Mouse (Mus musculus): ENCODE data around the gene Edn2. TPM values are rescaled to one million over a fixed set of nuclear protein-coding genes. Genes with fewer than 3 reads are reported as not detected.

Gene Edn2
- total RNA-seq, 2 experiments from 2014 or later: not detected

- no peak for DNase-seq (ENCODE audit: extremely low spot score in 1 of 2, low spot score in 1 of 2)
Observed at GRCm38 (mm10) chr4:120152648-120153047, 8.4 kb upstream of the Edn2 start.

DNA sequence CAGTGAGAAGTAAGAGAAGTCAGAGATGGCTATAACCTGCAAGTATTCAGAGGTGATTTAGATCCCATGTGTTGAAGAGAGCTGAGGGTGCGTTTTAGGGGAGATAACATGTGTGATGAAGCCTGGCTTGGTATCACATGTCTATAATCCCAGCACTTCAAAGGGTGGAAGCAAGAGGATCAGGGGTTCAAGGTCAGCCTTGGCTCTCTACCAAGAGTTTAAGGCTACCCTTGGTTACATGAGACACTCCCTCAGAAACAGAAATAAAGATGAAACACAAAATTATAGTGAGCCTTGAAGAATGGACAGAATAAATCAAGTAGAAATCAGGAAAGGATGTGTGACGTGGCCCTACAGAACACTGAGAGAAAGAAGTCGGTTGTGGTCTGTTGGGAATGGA is 7.3 kb upstream of the Edn2 start:
- DNase-seq (ENCODE audit: extremely low spot score in 1 of 2, low spot score in 1 of 2): no peak

GRCm38 (mm10) chr4:120158714-120159310 is 2.2 kb upstream of the Edn2 start:
- DNase-seq (ENCODE audit: extremely low spot score in 1 of 2, low spot score in 1 of 2): no peak

- no peak for DNase-seq (ENCODE audit: extremely low spot score in 1 of 2, low spot score in 1 of 2)
Observed at GRCm38 (mm10) chr4:120162586-120162985, 1.6 kb downstream of the Edn2 start.

DNA sequence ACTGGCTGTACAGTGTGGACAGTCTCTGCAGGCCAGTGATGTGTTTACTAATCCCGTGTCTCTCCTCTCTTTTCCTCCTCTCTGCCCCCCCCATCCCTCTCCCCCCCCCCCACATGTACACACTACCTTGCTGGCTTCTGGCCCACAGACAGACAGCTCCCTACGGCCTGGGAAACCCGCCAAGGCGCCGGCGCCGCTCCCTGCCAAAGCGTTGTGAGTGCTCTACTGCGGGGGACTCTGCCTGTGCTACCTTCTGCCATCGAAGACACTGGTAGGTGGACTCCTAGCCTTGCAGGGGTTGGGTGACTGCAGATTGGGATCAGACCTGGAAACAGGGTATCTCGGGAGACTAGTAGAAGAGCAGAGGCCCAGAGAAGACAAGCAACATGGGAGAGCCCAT is 2.2 kb downstream of the Edn2 start:
- DNase-seq (ENCODE audit: extremely low spot score in 1 of 2, low spot score in 1 of 2): peak; percentile 48 to 56

- no peak for DNase-seq (ENCODE audit: extremely low spot score in 1 of 2, low spot score in 1 of 2)
Observed at GRCm38 (mm10) chr4:120164316-120164715, 3.3 kb downstream of the Edn2 start.

- DNase-seq (ENCODE audit: extremely low spot score in 1 of 2, low spot score in 1 of 2): no peak
Observed at GRCm38 (mm10) chr4:120167778-120168177, 6.8 kb downstream of the Edn2 start.

GRCm38 (mm10) chr4:120168346-120168745 is 7.3 kb downstream of the Edn2 start:
- no peak for DNase-seq (ENCODE audit: extremely low spot score in 1 of 2, low spot score in 1 of 2)

DNA sequence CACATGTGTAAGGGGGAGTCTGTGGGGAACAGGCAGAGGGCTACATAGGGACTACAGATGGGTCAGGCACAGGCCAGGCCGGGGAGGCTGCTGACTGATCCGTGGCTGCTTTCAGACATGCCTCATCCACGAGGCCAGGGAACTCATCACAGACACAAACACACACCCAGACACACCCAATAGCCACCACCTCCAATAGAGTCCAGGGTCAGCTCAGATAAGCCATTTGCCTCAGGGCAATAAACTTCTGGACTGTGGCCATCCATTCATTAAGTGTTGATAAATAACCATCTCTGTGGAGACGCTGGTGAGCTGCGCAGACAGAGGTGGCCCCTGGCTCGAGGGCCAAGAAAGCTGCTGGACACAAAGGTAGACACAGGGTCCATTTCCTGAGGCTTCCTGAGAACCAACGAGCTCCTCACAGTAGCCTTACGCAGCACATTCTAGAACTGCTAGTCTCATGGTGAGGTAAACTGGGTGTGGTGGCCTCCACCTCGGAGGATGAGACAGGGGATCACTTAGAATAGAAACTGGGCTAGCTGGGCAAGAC is 9.5 kb downstream of the Edn2 start:
- no peak for DNase-seq (ENCODE audit: extremely low spot score in 1 of 2, low spot score in 1 of 2)

DNA sequence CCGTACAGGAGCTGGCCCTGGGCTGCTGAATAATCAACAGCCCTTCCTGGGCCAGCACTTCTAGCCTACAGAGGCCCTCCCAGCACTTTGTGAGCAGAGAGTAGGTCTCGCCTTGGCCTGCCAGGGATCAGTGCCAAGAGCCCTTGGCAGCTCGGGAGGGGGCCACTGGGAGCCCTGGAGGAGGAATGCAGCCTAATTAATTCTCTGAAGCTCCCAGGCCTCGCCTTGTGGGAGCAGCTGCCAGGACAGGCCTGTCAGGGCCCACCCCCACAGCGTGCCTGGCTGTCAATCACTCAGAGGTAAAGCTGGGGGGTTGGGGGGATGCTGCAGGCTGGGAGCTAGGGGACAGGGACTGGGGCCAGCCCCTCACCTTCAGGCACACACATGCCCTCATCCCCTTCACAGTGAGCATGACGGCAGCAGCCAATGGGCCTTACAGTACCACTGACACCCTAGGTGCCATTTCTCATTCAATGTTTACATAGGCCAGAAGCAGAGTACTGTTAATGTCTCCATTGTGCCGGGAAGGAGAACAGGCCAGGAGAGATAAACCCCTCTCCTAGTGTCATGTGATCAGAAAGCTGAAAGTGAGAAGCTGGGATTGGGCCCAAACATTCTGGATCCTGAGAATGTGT is 11.2 kb downstream of the Edn2 start:
- peak in 1 of 2 experiments; percentile 36 for DNase-seq (ENCODE audit: extremely low spot score in 1 of 2, low spot score in 1 of 2)

DNA sequence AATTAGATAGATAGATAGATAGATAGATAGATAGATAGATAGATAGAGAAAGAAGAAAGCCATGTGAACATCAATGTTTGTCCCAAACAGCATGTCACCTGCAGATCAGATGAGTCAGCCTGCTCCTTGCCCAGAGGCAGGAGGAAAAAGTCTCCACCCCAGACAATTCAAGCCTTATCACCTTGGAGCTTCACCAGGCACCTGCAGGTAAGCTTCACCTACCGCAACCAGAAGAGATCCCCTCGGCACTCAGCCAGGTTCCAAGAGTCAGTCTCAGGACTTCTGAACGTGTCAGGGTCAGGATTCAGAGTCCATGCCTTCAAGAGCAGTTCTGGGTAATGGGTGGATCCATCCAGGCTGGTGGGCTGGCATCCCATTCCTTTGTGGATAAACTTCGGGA is 18.1 kb downstream of the Edn2 start:
- no peak for DNase-seq (ENCODE audit: extremely low spot score in 1 of 2, low spot score in 1 of 2)

GRCm38 (mm10) chr4:120180535-120180934 is 19.5 kb downstream of the Edn2 start:
- DNase-seq (ENCODE audit: extremely low spot score in 1 of 2, low spot score in 1 of 2): no peak

- no peak for DNase-seq (ENCODE audit: extremely low spot score in 1 of 2, low spot score in 1 of 2)
Observed at GRCm38 (mm10) chr4:120184374-120184991, 23.5 kb downstream of the Edn2 start.

DNA sequence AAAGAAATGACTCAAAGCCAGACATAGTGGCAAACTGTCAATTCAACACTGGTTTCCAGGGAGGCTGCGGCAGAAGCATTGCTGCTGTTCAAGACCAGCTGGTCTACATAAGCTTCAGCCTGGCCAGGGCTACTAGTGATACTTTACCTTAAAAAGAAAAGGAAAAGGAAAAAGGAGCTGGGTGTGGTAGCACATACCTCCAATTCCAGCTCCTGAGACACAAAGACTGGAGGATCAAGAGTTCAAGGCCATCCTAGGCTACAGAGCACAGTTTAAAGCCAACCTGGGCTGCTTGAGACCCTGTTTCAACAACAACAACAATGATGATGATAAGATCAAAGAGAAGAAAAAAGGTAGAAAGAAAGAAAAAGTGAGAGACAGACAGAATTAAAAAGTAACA is 25.4 kb downstream of the Edn2 start:
- no peak for DNase-seq (ENCODE audit: extremely low spot score in 1 of 2, low spot score in 1 of 2)

DNA sequence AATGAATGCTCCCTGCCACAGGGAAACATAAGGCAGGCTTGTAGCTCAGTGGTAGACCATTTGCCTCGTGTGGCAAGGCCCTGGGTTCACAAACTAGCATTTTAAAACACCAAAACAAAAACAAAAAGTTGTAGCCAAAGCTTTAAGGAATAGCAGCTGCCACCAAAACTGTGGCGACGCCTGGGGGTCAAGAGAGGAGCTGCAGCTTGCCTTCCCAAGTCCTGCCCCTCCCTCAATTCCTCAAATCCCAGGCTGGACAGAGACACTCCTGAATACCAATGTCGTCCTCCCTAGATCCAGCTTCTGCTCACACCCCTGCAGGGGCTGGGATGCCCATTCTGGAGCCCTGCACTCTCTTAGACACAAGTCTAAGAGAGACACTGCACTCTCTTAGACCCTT is 25.9 kb downstream of the Edn2 start:
- DNase-seq (ENCODE audit: extremely low spot score in 1 of 2, low spot score in 1 of 2): no peak

DNA sequence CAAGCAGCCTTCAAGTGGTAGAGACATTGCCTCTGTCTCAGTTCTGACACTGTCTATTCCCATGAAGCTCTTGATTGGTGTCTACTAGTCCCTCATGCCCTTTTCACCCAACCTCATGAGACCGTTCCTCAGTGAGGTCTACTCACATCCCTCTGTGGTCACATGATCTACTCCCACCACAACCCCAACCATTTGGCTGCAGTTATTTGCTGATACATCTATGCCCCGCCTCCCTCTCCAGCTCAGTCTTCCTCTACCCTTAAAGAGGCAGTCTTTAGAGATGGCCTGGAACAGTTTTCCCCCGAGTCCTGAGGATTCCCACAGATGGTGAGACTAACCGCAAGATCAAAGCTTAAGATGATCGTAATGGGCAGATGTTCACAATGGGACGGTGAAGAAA is 27.2 kb downstream of the Edn2 start:
- DNase-seq (ENCODE audit: extremely low spot score in 1 of 2, low spot score in 1 of 2): no peak

GRCm38 (mm10) chr4:120188651-120189161 is 27.7 kb downstream of the Edn2 start:
- DNase-seq (ENCODE audit: extremely low spot score in 1 of 2, low spot score in 1 of 2): peak; percentile 50 to 53

DNA sequence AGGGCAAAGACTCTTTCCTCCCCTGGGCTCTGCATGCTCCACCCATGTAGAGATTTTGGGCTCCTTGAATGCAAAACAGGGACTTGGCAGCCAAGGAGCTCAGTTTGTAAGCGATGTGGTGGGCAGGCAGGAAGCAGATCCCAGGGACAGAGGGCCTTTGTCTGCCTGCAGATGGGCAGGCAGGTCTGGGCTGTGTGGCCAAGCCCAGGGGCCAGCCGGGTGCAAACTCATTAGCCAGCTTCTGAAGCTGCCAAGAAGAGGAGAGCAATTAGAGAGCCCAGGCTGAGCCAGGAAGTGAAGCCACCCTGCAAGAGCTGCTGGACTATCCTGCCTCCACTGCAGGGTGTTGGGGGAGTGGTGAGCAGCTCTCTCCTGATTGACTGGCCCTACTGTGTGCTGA is 28.9 kb downstream of the Edn2 start:
- DNase-seq (ENCODE audit: extremely low spot score in 1 of 2, low spot score in 1 of 2): peak; percentile 31

- DNase-seq (ENCODE audit: extremely low spot score in 1 of 2, low spot score in 1 of 2): no peak
Observed at GRCm38 (mm10) chr4:120191987-120192386, 31.0 kb downstream of the Edn2 start.

DNA sequence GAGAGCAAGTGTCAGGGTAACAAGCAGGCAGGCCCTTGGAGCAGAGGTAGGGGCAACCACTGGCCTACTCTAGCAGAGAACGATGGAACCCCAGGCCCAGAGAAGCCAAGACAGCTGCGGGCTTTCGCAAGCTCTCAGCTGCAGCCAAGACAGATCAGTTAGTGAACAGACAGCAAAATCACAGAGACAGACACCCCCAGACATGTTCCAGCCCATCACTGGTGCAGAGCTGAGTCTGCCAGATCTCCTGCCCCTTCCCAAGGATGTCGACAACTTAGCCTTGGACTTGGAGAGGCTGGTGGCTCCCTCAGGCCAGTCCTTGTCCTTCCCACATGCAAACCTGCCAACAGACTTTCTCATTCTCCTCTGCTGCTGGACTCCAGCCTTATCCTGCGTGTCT is 33.0 kb downstream of the Edn2 start:
- no peak for DNase-seq (ENCODE audit: extremely low spot score in 1 of 2, low spot score in 1 of 2)

GRCm38 (mm10) chr4:120194965-120195364 is 34.0 kb downstream of the Edn2 start:
- DNase-seq (ENCODE audit: extremely low spot score in 1 of 2, low spot score in 1 of 2): no peak

Data from layer of hippocampus, postnatal 25 days (tissue).